Mouse (Mus musculus) granulocyte monocyte progenitor cell, adult 5-6 weeks (primary cell): ENCODE data around the gene Gfra4. TPM values are rescaled to one million over a fixed set of nuclear protein-coding genes. Genes with fewer than 3 reads are reported as not detected.

Source experiments
- ATAC-seq: replicated peaks from 2 replicates; pipeline ENCODE4 v1.8.0; 2016; ENCODE audit warnings: mild to moderate bottlenecking, moderate TSS enrichment, inconsistent platforms; ENCODE audit not compliant: poor library complexity, severe bottlenecking
- total RNA-seq, 2 experiments: library from RNA; stranded (forward) in 1 of 2; stranded (reverse) in 1 of 2; fragments of 200-712, 200-1000 nt in 1 of 2; fragments of >200 nt in 1 of 2; fragmentation: Nextera tagmentation in 1 of 2; gene quantifications; 2 replicates each; pipeline ENCODE4 v1.2.3; 2014 to 2017

Gene Gfra4
- total RNA-seq (2014; fragmentation: Nextera tagmentation) (not detected in 2 replicates), total RNA-seq (2017) (not detected in 2 replicates)

DNA sequence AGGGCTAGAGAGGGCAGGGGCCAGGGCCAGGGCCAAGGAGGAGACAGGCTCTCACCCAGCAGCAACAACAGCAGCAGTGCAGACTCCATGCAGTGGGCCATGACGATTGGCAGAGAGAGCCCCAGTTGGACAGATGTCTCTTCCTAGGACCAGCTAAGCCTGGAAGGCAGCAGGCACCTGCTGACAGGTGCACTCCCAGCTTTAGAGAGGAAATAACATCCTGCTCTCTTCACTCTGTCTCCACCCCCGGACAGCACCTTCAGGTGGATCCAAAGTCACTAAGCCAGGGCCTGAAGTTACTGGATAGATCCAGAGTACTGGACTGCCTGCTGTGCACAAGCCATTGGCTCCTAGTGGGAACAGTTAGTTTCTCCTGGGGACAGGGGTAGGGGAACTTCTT is at the start of gene Gfra4:
Gene Gfra4, minus strand, starts transcription at position 101 of the 400 bp plus-strand sequence.
- no peak for ATAC-seq

DNA sequence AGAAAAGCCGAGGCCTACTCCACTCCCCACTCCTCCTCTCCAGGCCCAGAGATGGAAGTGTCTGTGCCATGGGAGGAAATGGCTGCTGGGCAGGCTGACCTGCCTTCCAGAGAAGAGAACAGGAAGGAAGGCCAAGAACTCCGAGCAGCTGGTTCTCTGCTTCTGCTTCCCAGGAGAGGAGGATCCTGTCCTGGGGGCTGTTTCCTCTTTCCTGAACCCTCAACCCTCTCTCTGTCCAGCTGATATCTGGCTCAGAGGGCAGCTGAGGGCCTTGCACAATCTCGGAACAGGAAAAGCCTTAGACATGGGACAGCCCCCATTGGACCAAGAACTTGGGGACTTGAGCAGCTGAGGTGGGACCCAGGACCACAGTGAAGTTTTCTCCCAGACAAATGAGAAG is 48.0 kb upstream of the Gfra4 start:
- ATAC-seq, result peak; percentile 64

DNA sequence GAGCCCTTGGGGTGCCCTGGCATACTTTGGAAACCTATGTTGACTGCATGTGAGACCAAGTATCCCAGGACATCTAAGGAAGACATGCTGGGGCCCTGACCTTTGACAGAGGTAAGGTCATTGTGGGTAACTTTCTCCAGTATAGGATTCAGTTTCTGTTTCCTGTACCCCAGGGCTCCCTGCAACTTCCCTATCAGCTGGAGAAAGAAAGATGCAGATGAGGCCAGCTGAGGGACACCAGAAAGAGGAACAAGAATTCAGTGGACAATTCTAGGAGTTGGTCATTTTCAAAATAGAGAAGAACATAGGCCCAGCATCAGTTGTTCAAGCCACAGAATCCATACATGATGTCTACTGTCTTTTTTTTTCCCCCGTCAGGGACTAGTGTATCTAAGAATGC is 46.7 kb upstream of the Gfra4 start:
- ATAC-seq, result peak; percentile 56

GRCm38 (mm10) chr2:131088581-131088980 is 45.7 kb upstream of the Gfra4 start:
- peak; percentile 49 for ATAC-seq

DNA sequence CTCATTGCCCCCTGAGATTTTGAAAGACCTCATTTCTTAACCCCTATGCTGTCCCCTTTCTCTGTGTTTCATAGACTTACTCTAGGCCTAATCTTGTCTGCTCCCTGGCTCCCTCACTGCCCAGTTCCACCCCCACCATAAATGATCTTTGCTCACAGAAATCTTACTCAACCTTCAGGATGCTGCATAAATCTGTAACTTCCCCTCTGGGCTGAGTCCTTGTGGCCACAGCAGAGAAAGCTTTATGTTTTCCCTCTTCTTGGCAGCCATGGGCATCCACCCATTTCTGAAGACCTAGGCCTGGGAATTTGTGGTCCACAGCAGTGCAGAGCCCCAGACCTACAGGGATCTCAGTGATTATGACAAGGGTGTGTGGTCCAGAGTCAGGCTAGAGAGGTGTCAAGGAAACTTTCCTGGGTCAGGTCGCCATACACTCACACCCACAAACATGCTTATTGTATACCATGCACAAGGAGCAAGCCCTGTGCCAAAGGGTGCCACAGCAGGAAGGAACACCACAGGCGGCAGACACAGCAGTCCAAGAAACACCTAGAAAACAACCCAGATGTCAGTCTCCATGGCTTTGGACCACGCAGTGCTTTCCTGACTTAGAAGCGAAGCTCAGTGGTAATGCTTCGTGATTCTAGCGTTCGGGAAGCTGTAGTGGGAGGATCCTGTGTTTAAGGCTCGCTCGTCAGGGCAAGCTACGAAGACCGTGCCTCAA is 43.9 kb upstream of the Gfra4 start, which contains the start of gene Siglec1:
Gene Siglec1, minus strand, starts transcription at position 99 of the 724 bp plus-strand sequence.
- ATAC-seq, result peak; percentile 39

DNA sequence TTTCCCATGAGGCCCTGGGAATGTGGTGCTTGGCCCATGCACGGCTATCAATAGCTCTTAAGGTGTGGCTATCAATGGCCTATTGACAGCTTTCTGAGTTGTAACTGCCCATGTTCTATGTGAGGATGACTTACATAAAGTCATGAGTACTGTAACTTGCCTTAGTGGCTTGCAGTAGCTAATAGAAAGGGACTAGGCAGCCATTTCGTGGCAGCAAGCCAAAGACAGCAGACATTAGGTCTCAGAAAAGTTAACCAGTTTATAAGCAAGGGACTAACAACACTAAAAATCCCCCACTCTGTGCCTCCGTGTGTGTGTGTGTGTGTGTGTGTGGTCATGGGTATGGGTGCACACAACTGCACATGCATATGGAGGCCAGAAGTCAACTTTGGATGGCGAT is 41.3 kb upstream of the Gfra4 start:
- no peak for ATAC-seq

- peak; percentile 33 for ATAC-seq
Measured at GRCm38 (mm10) chr2:131080507-131080906, 37.6 kb upstream of the Gfra4 start.

GRCm38 (mm10) chr2:131072536-131072935 is 29.6 kb upstream of the Gfra4 start:
- ATAC-seq, result no peak

DNA sequence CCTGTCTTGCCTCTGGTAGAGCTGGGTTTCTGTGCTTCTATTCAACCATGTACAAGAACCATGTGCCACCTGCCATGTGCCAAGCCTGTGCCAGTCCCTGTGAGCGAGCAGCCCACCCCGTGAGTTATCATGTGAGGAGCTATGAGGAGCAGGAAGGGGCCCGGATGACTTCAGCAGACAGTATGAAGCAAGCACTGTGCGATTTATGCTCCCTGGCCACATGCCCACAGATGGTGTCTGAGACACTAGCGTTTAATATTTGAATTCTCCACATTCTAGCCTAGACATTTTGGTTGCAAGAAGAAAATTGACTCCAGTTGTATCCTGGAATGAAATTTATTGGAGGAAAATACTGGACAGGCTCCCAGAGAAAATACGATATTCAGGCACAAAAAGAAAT is 24.6 kb upstream of the Gfra4 start:
- ATAC-seq, result no peak

DNA sequence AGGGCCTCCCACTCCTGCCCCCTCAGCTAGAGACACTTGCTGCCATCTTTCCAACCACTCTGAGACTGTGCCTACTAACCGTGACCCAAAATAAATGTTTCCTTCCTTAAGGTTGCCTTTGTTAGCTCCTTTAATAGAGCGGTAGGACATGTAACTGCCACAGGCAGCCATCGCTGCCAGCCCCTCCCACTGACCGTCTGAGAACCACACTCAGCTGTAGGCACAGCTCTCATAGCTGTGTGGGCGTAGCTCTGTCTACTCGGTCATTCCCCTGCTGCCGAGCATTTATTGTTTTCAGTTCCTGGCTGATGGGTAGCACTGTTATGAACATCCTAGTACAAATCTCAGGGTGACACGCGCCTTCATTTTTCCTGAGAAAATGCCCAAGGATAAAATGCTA is 23.5 kb upstream of the Gfra4 start:
- no peak for ATAC-seq

DNA sequence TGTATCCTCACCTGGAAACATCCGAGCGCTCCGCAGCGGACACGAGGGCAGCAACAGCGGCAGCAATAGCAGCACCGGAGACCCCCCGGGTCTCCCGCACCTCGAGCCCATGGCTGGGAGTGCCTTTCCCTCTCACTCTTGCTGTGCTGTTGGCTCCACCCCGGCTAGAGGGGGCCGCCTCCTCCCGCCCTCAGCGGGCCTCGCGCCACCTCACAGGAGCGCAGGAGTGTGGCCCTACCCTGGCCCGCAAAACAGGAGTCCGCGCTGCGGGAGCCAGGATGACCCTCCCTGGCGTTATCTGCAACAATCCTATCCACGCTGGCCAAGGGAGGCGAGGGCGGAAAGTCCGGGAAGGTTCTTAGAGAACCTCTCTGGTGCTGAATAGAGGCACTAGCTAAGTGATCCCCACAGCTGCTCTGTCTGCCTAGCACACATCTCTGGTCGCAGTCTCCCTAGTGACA is 20.5 kb upstream of the Gfra4 start, which contains the start of gene Adam33:
Gene Adam33, minus strand, starts transcription at position 411 of the 461 bp plus-strand sequence.
- ATAC-seq, result no peak; the same call in 1 of the 2 replicates

DNA sequence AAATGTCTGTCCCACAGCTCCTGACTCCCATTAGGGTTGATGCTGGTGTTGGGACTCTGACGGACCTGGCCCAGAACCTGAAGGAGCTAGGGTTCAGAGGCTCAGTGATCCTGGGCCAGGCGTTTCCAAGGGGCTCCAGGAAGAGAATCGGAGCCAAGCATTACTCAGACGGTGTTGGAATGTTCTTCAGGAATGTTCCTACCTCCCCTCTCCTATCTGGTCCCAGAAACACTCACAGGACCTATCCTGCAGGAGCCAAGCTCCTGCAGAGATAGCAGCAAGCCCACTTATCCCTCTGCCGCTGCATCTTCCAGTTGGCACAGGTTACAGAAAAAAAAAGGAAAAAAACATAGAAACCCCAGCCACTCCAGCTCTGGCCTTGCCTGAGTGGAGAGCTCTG is 18.7 kb upstream of the Gfra4 start:
- no peak for ATAC-seq

DNA sequence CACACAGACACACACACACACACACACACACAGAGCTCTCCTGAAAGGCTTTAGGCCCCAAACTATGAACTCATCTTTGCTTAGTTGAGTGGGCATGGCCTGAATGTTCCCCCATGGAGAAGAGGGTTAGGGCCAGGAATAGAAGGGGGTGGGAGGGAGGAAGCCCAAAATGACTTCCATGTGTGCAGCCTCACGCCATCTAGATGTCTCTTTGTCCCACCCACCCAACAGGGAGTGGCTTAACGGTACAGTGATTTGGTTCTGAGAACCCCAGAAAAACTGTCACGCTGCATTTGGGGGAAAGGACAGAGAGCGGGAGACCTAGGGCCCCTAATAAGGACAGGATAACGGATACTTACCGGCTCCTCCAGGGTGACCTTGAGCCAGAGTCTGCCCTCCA is 17.9 kb upstream of the Gfra4 start:
- no peak for ATAC-seq

- ATAC-seq, result no peak
Measured at GRCm38 (mm10) chr2:131059781-131060540, 17.1 kb upstream of the Gfra4 start.

DNA sequence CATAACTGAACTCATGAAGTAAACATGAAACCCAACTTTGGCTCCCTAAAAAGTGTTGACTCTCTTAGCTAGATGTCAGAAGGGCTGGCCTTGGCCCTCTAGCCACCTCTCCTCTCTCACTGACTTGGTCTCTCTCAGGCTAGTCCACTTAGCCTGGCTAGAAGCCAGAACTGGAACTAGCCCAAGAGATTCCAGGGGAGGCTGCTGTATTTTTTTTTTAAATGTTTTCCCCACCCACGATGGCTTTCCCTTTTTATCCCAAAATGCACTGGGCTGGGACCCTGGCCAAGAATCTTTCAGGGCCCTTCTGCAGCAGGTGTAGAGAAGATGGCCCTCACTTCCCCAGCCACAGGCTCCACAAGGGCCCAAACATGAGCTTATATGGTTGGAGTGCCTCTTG is 16.5 kb upstream of the Gfra4 start:
- ATAC-seq, result no peak

DNA sequence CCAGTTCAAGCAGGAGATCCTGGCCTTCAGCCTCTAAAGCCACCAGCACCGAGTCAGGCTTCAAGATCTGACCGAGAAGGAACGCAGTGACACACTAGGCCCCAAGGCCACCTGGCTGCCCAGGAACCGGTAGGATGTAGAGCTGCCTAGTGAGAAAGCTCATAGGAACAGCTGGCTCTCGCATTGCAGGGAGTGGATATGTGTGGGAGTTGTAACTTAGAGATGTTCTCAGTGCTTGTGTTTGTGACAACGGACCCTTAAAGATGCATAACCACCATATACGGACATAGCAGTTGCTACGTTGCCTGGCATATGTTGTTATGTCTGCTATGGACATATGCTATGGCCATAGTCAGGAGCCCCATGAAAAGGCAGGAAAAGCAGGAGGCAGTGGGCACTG is 15.8 kb upstream of the Gfra4 start:
- no peak for ATAC-seq

DNA sequence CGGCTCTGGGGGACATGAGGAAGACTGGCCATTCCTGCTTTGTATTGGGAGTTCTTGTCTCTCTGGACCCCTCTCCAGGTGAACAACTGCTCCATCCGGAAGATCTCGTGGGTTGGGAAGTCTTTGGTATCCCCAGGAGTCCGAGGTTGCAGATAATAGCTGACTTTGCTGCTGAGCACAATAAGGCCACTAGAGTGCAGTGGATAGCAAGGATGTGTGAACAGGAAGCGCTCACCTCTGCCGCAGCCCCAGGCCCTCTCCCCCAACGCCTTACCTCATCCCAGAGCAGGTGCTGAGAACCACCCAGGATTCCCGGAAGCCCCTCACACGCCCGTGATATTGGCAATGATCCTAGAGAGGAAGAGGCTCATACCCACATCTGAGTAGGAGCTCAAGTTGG is 13.3 kb upstream of the Gfra4 start:
- ATAC-seq, result peak; percentile 62

DNA sequence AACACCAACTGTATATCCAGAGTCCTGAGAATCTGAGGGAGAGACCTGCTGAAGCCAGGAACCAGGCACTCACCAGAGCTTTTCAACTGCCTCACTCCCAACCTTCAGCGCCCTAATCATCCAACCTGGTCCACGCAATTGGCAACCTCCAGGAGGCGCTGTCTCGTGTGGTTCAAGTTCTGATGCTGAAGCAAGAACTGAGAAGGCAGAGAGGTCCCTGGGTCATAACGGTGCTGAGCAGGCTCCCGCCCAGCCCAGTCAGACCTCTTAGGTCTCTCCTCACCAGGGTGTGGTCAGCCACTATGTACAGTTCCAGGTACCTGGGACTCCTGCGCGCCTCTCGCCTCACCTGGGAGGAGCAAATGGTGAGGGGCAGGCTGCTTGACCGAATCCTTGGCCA is 12.7 kb upstream of the Gfra4 start:
- peak; percentile 65 for ATAC-seq

DNA sequence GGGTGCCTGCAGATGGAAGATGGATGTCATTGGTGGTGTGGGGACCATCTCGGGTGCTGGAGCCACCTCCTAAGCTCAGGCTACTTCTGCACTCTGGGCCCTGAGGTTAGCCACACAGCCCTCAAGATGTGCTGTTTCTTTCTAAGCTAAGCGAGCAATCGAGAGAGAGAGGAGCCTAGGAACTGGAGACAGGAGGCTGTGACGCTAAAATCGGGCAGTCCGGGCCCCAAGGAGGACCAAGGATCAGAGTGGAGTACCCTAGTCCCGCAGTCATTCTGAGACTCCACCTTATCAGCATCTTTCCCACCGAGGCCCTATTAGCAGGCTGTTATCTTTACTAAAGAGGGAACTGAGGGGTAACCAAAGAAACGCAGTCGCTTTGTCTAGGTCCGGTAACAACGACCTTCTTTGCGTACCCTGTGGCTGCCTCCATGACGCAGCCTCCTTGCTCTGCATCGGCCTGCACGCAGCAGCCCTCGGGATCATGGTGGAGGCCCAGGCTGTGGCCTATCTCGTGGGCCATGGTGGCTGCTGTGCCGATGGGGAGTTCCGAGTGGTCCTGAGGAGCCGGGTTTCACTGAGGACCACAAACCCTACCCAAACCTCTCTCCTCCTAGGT is 11.9 kb upstream of the Gfra4 start:
- no peak for ATAC-seq

DNA sequence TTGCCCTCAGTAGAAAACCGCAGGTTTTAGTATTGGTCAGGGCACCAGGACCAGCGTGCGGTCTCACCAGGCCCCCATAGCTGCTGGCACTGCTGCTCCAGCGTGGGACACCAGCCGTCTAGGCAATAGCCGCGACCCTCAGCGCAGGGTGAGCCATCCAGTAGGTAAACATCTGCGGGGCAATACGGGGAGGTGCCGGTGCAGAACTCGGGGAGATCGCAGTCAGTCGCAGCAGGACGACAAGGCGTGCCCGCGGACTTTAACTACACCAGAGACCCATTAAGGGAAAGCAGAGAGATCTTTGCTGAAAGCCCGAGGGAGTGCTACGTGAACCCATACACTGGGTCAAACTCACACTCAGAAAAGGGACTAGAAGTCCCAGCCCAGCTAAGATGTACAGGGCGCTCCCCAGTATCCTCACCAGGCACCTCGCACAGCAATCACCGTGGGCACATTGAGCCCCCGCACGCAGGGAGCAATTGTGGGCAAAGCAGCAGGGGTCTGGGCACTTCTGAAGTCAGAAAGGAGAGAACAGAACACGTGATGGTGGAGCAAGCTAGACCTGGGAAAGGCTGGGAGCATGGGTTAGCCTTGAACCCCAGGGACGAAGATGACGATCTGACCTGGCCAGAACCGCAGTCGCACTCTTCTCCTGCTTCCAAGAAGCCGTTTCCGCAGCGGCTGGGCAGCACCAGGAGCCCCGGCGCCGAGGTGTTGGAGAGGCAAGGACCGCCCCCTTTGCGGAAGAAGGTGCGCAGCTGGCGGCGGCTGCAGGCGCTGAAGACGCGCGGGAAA is 11.2 kb upstream of the Gfra4 start:
- peak; percentile 23 for ATAC-seq
